Mouse (Mus musculus): ENCODE data around the gene Myadm. TPM values are rescaled to one million over a fixed set of nuclear protein-coding genes. Genes with fewer than 3 reads are reported as not detected.

Myadm gene
- total and polyA plus RNA-seq, 3 experiments = 4.4 to 22.6 (median 4.6) TPM

DNA sequence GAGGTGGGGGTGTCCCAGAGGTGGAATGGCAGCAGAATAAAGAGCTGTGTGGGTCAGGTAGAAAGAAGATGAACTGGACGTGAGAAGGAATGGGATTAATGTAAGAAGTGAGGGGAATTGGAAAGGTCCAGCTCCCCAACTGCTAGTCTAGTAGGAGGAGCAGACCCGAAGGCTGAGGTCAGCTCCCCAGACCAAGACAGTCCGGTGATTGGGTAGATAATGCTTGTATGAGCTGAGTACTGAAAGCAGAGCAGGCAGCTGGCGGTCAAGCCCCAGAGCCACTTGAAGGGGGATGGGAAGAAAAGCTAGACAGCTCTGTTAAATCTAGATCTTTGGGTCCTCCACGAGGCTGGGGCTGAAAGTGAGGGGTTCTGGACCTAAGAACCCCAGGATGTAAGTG, 44.7 kb downstream of the Myadm start:
- Histone ChIP-seq H3K4me3 (replicated peaks in 1 of 3; ENCODE audit: low read depth in 2 of 3, low read length in 2 of 3, poor library complexity in 1 of 3) (no peak overlapping the region), H3K27me3 (replicated peaks) (peaks cover 6% of the 10 kb centered on the region), H3K36me3 (replicated peaks in 1 of 2; ENCODE audit: control insufficient read depth in 1 of 2, insufficient read depth in 1 of 2, low read length in 1 of 2) (no peaks in the 10 kb centered on the region), H3K79me2 (replicated peaks; ENCODE audit: control insufficient read depth, extremely low read depth, insufficient read depth, poor library complexity, severe bottlenecking) (no peaks in the 10 kb centered on the region), H3K9ac (ENCODE audit: insufficient read depth, low read depth) (no peak overlapping the region), H3K9me3 (replicated peaks; ENCODE audit: low read length) (no peaks in the 10 kb centered on the region), H3K4me1 (ENCODE audit: control insufficient read depth in 1 of 2, insufficient read depth in 2 of 2) (peaks cover 1% of the 10 kb centered on the region in 2 experiments; a peak in 2 of 4 replicates), H3K4me2 (ENCODE audit: insufficient read depth, low read depth, poor library complexity, severe bottlenecking) (no peak overlapping the region), H3K27ac (ENCODE audit: insufficient read depth, low read depth) (no peak overlapping the region)
- no peak for DNase-seq (ENCODE audit: extremely low read depth)
- TF ChIP-seq SIN3A (IDR thresholded peaks at IDR 0.05; ENCODE audit: low read length) (no peak), GABPA (IDR thresholded peaks at IDR 0.05; ENCODE audit: insufficient replicate concordance, low read depth, low read length) (no peak), MAX (IDR thresholded peaks at IDR 0.05; ENCODE audit: low read length) (no peak), MYC (IDR thresholded peaks at IDR 0.05; ENCODE audit: low read depth, low read length) (no peak), USF2 (conservative IDR thresholded peaks at IDR 0.05; ENCODE audit: low read depth, low read length) (no peak), ETS1 (conservative IDR thresholded peaks at IDR 0.05; ENCODE audit: low read depth, low read length) (no peak), CTCF (conservative IDR thresholded peaks at IDR 0.05 in 1 of 2, IDR thresholded peaks at IDR 0.05 in 1 of 2; ENCODE audit: low read depth in 2 of 2, low read length in 2 of 2) (no peak), ZC3H11A (IDR thresholded peaks at IDR 0.05; ENCODE audit: low read depth, low read length) (no peak), ZNF384 (IDR thresholded peaks at IDR 0.05; ENCODE audit: low read depth, low read length) (no peak), IRF4 (IDR thresholded peaks at IDR 0.05; ENCODE audit: low read depth, low read length) (no peak), POLR2A (IDR thresholded peaks at IDR 0.05; ENCODE audit: low read depth, low read length) (no peak)
- in situ Hi-C loops (cut with MboI; ENCODE audit: low pct_ligation_motif_present, low pct_unique_long_range_greater_than_20kb, low sequenced_read_pairs) (no loop called here), dilution Hi-C loops (cut with MboI; ENCODE audit: extremely low pct_ligation_motif_present, extremely low pct_unique_long_range_greater_than_20kb, low sequenced_read_pairs) (no loop called here)

DNA sequence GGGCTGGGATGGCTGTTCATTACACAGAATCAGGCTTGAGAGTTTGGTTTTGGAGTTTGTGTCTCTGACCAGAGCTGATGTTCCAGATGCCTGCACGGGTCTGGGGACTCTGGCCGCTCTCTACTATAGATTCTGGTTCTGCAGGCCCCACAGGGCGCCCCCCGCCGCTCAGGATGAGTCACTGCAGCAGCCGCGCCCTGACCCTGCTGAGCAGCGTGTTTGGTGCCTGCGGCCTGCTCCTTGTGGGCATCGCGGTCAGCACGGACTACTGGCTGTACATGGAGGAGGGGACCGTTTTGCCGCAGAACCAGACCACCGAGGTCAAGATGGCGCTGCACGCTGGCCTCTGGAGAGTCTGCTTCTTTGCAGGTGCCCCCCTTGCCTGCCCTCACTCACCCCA, 47.5 kb downstream of the Myadm start:
- dilution Hi-C loops (cut with MboI; ENCODE audit: extremely low pct_ligation_motif_present, extremely low pct_unique_long_range_greater_than_20kb, low sequenced_read_pairs) = no loop called here
- H3K9ac ChIP-seq (ENCODE audit: insufficient read depth, low read depth) = no peak overlapping the region

DNA sequence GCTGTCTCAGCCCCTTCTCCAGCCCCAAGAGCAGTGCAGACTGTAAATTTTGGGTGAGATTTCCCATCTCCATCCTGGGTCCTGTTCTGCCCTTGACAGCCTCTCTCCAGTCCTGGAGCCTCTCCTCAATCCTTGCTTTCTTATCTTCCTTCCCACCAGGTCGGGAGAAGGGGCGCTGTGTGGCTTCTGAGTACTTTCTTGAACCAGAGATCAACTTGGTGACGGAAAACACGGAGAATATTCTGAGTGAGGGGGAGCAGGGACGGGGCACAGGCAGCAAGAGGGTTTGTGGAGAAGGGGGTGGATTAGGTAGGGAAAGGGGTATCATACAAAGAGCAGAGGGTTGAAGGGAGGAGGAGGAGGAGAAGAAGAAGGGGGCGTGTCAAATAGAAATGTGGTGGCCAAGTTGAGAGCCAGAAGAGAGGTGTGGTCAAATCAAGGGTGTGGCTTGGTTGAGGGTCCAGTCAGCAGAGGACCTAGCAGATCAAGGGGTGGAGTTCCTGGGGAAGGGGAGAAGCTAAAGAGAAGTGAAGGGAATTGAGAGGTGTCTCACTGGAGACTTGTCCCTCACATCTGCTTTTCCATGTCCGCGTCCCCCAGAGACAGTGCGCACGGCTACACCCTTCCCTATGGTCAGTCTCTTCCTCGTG, 49.5 kb downstream of the Myadm start:
- Histone ChIP-seq H3K36me3 (replicated peaks in 1 of 2; ENCODE audit: control insufficient read depth in 1 of 2, insufficient read depth in 1 of 2, low read length in 1 of 2) (no peaks in the 10 kb centered on the region), H3K9me3 (replicated peaks; ENCODE audit: low read length) (no peaks in the 10 kb centered on the region), H3K4me3 (replicated peaks in 1 of 3; ENCODE audit: low read depth in 2 of 3, low read length in 2 of 3, poor library complexity in 1 of 3) (peak overlapping the region; percentile 5 to 30 (median 19)), H3K27me3 (replicated peaks) (peaks cover 6% of the 10 kb centered on the region), H3K4me2 (ENCODE audit: insufficient read depth, low read depth, poor library complexity, severe bottlenecking) (peak overlapping the region; percentile 65; the same call in 1 of the 2 replicates), H3K4me1 (ENCODE audit: control insufficient read depth in 1 of 2, insufficient read depth in 2 of 2) (peaks cover 6 to 8% of the 10 kb centered on the region in 2 experiments; a peak in 2 of 4 replicates), H3K27ac (ENCODE audit: insufficient read depth, low read depth) (no peak overlapping the region), H3K79me2 (replicated peaks; ENCODE audit: control insufficient read depth, extremely low read depth, insufficient read depth, poor library complexity, severe bottlenecking) (no peaks in the 10 kb centered on the region), H3K9ac (ENCODE audit: insufficient read depth, low read depth) (no peak overlapping the region)
- peak; percentile 31 for DNase-seq (ENCODE audit: extremely low read depth)
- dilution Hi-C loops (cut with MboI; ENCODE audit: extremely low pct_ligation_motif_present, extremely low pct_unique_long_range_greater_than_20kb, low sequenced_read_pairs) (no loop called here), in situ Hi-C loops (cut with MboI; ENCODE audit: low pct_ligation_motif_present, low pct_unique_long_range_greater_than_20kb, low sequenced_read_pairs) (no loop called here)
- TF ChIP-seq ETS1 (conservative IDR thresholded peaks at IDR 0.05; ENCODE audit: low read depth, low read length) (no peak), SMC3 (IDR thresholded peaks at IDR 0.05; ENCODE audit: low read depth, low read length) (no peak), MXI1 (IDR thresholded peaks at IDR 0.05; ENCODE audit: low read depth, low read length) (no peak), UBTF (IDR thresholded peaks at IDR 0.05; ENCODE audit: low read depth, low read length) (no peak), JUND (conservative IDR thresholded peaks at IDR 0.05; ENCODE audit: low read depth, low read length) (no peak), JUN (IDR thresholded peaks at IDR 0.05; ENCODE audit: insufficient read depth, low read depth, low read length) (no peak), MEF2A (IDR thresholded peaks at IDR 0.05; ENCODE audit: borderline replicate concordance, low read depth, low read length) (no peak), MAX (IDR thresholded peaks at IDR 0.05; ENCODE audit: low read length) (no peak), GABPA (IDR thresholded peaks at IDR 0.05; ENCODE audit: insufficient replicate concordance, low read depth, low read length) (no peak), TCF12 (IDR thresholded peaks at IDR 0.05; ENCODE audit: low read depth, low read length) (no peak), ZC3H11A (IDR thresholded peaks at IDR 0.05; ENCODE audit: low read depth, low read length) (no peak), EP300 (IDR thresholded peaks at IDR 0.05; ENCODE audit: low read length) (no peak), USF1 (IDR thresholded peaks at IDR 0.05; ENCODE audit: low read depth, low read length) (no peak), CTCF (conservative IDR thresholded peaks at IDR 0.05 in 1 of 2, IDR thresholded peaks at IDR 0.05 in 1 of 2; ENCODE audit: low read depth in 2 of 2, low read length in 2 of 2) (no peak)

More for the DNA sequence above, 47.5 kb downstream of the Myadm start:
- Histone ChIP-seq H3K27ac (ENCODE audit: insufficient read depth, low read depth) (no peak overlapping the region), H3K4me3 (replicated peaks in 1 of 3; ENCODE audit: low read depth in 2 of 3, low read length in 2 of 3, poor library complexity in 1 of 3) (no peak overlapping the region), H3K9me3 (replicated peaks; ENCODE audit: low read length) (no peaks in the 10 kb centered on the region), H3K4me2 (ENCODE audit: insufficient read depth, low read depth, poor library complexity, severe bottlenecking) (no peak overlapping the region), H3K4me1 (ENCODE audit: control insufficient read depth in 1 of 2, insufficient read depth in 2 of 2) (peaks cover 6 to 8% of the 10 kb centered on the region in 2 experiments; a peak in 2 of 4 replicates), H3K79me2 (replicated peaks; ENCODE audit: control insufficient read depth, extremely low read depth, insufficient read depth, poor library complexity, severe bottlenecking) (no peaks in the 10 kb centered on the region), H3K36me3 (replicated peaks in 1 of 2; ENCODE audit: control insufficient read depth in 1 of 2, insufficient read depth in 1 of 2, low read length in 1 of 2) (no peaks in the 10 kb centered on the region), H3K27me3 (replicated peaks) (peaks cover 6% of the 10 kb centered on the region)
- DNase-seq (ENCODE audit: extremely low read depth) = no peak
- 0 out of 4 replicates have a peak, but pooled peaks of 1 of the 2 experiments have one; percentile 3 for TF ChIP-seq CTCF (conservative IDR thresholded peaks at IDR 0.05 in 1 of 2, IDR thresholded peaks at IDR 0.05 in 1 of 2; ENCODE audit: low read depth in 2 of 2, low read length in 2 of 2)
- TF ChIP-seq ZMIZ1 (IDR thresholded peaks at IDR 0.05; ENCODE audit: low read depth, low read length) = no peak
- in situ Hi-C loops (cut with MboI; ENCODE audit: low pct_ligation_motif_present, low pct_unique_long_range_greater_than_20kb, low sequenced_read_pairs) = no loop called here
